Mouse (Mus musculus) right cerebral cortex, postnatal 25 days (tissue): ENCODE results near the gene Tnni3k.

ENCODE experiments used
- DNase-seq: peaks from one replicate; pipeline ENCODE4 v3.0.0; 2022

Tnni3k gene

GRCm38 (mm10) chr3:155055231-155055916 lies at the start of gene Tnni3k:
Gene Tnni3k (minus strand): TSS chr3:155055407.
- no peak for DNase-seq

DNA sequence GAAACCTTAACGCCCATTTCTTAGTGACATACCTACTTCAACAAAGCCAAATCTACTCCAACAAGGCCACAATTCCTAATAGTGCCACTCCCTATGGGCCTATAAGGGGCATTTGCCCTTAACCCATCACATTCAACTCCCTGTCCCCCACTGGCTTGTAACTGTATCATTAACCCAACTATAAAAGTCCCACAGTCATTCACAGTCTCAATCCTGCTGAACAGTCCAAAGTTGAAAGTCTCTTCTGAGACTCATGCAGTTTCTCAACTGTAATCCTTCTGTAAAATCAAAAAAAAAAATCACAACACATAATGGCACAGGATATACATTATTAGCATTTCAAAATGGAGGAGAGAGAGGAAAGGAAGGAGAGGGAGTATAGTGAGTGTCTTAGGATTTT lies 44.1 kb upstream of the Tnni3k start:
- no peak for DNase-seq

GRCm38 (mm10) chr3:155093116-155093956 lies 38.1 kb upstream of the Tnni3k start, which contains the start of the genes Fpgt and Lrriq3:
Gene Fpgt (minus strand): TSS chr3:155093403.
Gene Lrriq3 (plus strand): TSS chr3:155093434.
- peak; percentile 89 for DNase-seq

- no peak for DNase-seq
Observed at GRCm38 (mm10) chr3:155092081-155092480, 36.9 kb upstream of the Tnni3k start.

GRCm38 (mm10) chr3:155077908-155078307 lies 22.7 kb upstream of the Tnni3k start:
- DNase-seq: no peak

- DNase-seq: no peak
Observed at GRCm38 (mm10) chr3:155059449-155059822, 4.2 kb upstream of the Tnni3k start.

GRCm38 (mm10) chr3:155058800-155059448 lies 3.7 kb upstream of the Tnni3k start:
- no peak for DNase-seq

DNA sequence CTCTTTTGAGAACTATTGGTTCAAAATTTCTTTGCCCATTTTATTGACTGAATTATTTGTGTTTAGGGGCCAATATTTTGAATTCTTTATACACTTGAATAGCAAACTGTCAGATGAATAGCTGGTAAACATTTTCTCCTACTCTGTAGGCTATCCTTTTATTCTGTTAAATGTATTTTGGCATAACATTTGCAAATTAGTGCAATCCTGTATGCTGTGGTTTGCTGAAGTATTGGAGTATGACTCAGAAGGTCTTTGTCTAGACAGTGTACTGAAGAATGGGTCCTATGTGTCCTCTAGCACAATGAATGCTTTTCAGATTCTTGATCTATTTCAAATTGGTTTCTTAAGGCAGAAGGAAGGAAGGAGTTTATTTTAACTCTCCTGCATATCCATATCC lies 2.4 kb upstream of the Tnni3k start:
- DNase-seq: no peak

GRCm38 (mm10) chr3:155056606-155057005 lies 1.4 kb upstream of the Tnni3k start:
- DNase-seq: no peak

DNA sequence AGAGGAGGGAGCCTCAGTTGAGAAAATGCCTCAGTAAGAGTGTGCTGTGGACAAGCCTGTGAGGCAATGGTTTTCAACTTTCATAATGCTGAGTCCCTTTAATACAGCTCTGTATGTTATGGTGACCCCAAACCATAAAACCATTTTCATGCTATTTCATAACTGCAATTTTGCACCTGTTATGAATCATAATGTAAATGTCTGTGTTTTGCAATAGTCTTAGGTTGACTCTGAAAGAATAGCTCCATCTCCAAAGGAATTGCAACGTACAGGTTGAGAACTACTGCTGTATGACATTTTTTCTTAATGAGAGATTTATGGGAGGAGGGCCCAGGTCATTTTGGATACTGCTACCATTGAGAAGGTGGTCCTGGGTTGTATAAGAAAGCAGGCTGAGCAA lies 2.0 kb downstream of the Tnni3k start:
- DNase-seq: no peak

- no peak for DNase-seq
Observed at GRCm38 (mm10) chr3:155052021-155052420, 3.2 kb downstream of the Tnni3k start.

DNA sequence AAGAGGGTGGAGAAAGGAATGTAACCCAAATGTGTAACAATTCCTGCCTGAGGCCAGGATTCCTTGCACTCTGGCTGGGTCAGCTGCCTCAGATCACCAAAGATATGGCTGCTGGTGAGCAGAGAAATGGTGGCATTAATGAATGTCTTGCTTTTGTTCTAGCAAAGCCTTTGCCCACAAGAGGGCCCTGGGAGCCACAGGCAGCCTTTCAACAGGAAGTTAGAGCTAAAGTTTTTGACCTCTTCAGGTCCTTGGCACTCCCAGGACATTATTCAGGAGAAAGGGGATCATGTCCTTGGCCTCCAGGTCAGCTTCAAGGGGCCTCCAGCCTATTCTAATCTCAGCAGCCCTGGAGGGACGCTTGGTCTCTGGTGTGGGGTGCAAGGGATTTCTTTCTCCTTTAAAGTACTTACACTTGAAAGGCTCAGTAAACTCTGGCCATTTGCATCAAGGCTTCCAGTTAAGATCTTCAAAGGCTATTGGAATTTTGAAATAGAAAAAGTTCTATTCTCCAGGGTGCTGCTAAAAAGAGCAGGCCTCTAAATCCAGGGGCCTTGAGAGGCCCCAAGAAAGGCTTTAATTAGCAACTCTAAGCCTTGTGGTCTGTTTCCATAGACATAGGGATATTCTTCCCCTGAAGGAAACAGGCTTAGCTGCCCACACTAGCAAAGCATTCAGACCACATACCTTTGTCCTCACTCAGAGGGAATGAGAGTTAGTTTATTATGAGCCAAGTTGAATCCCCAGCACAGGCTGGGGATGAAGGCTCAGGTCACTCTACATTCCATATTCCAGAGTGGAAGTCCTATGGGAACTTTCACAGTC lies 16.0 kb downstream of the Tnni3k start:
- DNase-seq: no peak

GRCm38 (mm10) chr3:155034323-155034722 lies 20.9 kb downstream of the Tnni3k start:
- DNase-seq: no peak

GRCm38 (mm10) chr3:155030200-155030599 lies 25.0 kb downstream of the Tnni3k start:
- DNase-seq: peak; percentile 25

DNA sequence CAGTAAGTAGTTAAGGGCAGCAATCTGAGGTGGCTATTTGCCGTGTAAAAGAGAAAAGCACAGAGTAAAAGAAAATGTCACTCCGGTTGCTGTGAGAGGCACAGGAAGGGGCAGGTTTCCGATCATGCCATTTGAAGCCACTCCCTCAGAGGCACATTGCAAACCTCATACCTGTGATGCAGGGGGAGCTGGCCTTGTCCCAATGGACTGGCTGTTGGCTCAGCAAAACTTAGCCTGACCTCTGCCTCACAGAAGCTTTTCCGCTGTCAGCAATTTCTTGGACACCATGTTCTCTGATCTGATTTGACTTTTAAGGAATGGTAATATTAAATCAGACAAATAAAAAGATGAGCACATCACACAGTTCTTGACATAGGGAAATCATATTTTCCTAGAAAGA lies 52.4 kb downstream of the Tnni3k start:
- DNase-seq: no peak

DNA sequence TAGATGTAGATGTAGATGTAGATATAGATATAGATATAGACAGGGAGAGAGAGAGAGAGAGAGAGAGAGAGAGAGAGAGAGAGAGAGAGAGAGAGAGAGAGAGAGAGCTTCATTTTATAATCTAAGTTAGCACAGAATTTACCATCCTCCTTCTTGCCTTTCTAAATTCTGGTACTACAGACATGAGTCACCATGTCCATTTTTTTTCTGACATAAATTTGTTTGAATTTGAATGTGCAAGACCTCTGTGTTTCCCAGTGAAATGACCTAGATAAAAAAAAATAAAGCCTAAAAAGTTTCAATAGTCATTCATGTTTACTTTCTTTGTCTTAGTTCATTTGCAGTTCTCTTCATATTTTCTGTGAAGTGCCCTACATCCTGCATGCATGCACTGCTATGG lies 54.2 kb downstream of the Tnni3k start:
- DNase-seq: no peak

DNA sequence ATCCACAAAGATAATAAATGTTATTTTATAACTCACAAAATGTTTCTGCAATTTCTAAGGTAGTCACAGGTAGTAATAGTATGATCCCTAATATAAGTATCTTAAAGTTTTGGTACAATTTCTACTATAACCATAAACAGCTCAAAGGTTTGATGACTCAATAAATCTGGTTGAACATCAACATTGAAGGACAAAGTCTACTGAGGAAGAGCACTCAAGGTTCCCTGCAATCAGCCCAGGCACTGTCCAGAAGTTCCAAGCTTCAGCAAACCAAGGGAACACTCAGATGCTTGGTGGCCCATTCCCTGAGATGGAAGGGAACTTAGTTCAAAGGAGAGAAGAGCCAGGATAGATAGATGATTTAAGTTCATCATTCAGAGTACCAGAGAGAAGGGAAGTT lies 62.5 kb downstream of the Tnni3k start:
- no peak for DNase-seq

GRCm38 (mm10) chr3:154979101-154979500 lies 76.1 kb downstream of the Tnni3k start:
- DNase-seq: no peak

- no peak for DNase-seq
Observed at GRCm38 (mm10) chr3:154971626-154972025, 83.6 kb downstream of the Tnni3k start.

DNA sequence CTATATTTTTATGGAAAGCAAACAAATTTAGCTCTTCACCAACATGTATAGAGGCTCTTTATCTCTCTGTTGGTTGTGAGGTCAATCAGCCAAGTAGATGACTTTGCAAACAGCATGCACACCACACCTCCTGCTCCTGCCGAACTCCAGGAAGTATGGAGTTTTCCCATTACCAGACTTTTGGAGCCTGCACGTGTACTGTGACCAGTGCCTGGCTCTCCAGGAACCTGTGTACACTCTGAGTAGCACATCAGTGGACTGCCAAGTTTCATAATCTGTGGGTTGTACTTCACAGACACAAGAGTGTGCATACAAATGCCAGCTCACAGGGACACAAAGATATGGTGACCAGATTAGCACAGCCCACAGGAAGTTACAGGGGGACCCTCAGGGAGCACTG lies 84.2 kb downstream of the Tnni3k start:
- DNase-seq: no peak

DNA sequence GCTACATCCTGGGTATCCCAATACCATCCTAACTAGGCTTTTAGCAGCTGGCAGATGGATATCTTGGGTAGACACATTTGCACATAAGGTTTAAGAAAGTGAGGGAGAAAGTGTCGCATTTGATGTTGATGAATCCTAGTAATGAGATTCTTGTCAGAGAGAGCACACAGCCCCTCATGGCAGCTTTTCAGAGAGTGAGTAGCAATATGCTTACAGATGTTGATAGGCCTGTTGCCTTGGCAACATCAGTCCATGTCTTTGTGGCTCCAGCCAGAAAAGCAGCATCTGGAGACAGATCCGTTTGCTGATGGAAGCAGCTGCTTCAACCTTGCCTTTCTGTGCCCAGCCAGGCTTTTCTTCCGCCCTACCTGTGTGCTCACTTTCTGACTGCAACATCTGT lies 93.9 kb downstream of the Tnni3k start:
- DNase-seq: no peak

GRCm38 (mm10) chr3:154953088-154953487 lies 102.1 kb downstream of the Tnni3k start:
- no peak for DNase-seq

DNA sequence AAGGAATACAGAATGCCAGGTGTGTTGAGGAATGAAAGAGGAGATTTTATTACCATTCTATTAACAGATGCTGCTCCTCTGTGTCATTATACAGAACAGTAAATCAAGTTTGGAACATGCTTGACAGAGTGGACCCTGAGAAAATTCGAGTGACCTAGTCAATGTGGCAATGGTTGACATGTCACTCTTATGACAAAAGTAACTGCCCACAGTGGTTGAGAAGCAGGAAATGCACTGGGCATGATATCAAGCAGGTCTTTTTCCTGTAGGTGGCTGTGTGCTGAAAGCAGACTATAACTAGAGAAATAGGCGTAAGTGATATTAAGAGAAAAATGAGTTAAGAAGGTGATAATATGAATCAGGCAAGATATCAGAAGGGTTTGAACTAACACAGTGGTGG lies 105.7 kb downstream of the Tnni3k start:
- no peak for DNase-seq
